Mouse (Mus musculus) E14TG2a.4 (cell line): ENCODE data around the gene Tmem186.

Experiments
- CTCF ChIP-seq: conservative IDR thresholded peaks from 2 replicates; pipeline ENCODE4 v1.5.1; 2014; ENCODE audit warnings: low read length
- POU5F1 ChIP-seq: IDR thresholded peaks from 2 replicates; pipeline ENCODE4 v1.6.1; 2014; ENCODE audit warnings: low read length, borderline replicate concordance

- TF ChIP-seq CTCF = no peak
- no peak for TF ChIP-seq POU5F1
Observed at GRCm38 (mm10) chr16:8676228-8676627, 38.7 kb upstream of the Tmem186 start.
